ENCODE assay signal across 8 mouse cellular contexts in genomic region chr3:89182531-89183057, GRCm38 (mm10). TPM values are rescaled to one million over a fixed set of nuclear protein-coding genes. Genes with fewer than 3 reads are reported as not detected.
DNase-seq lines count a peak whose midpoint lies in the region; ATAC-seq and TF ChIP-seq lines count a peak whose summit lies in the region.

No protein-coding gene starts in this region.

- H3K9ac ChIP-seq in embryonic facial prominence, embryonic 13.5 days: peak overlapping the region; percentile 88
- H3K9ac ChIP-seq in limb, embryonic 11.5 days (ENCODE audit: low read length): peak overlapping the region; percentile 84
- H3K9ac ChIP-seq in neural tube, embryonic 14.5 days (replicated peaks; ENCODE audit: low read depth, low read length): peak overlapping the region; percentile 71

- 48% methylated on average over 7 of the region's 7 CpGs for WGBS in embryonic facial prominence, embryonic 13.5 days
- WGBS in limb, embryonic 11.5 days: 44% methylated on average over 7 of the region's 7 CpGs
- 49% methylated on average over 7 of the region's 7 CpGs for WGBS in neural tube, embryonic 14.5 days

- TF ChIP-seq CTCF in left cerebral cortex, adult 2 months (IDR thresholded peaks at IDR 0.05): no peak

- H3K36me3 ChIP-seq in embryonic facial prominence, embryonic 13.5 days: peaks cover 52% of the 10 kb centered on the region
- H3K36me3 ChIP-seq in limb, embryonic 11.5 days (ENCODE audit: control insufficient read depth, insufficient read depth, low read length): peaks cover 22% of the 10 kb centered on the region
- peaks cover 28% of the 10 kb centered on the region for H3K36me3 ChIP-seq in neural tube, embryonic 14.5 days (ENCODE audit: control insufficient read depth, insufficient read depth, low read length)

- ATAC-seq in embryonic facial prominence, embryonic 13.5 days (ENCODE audit: insufficient number of reproducible peaks, insufficient read depth, low FRiP score, low TSS enrichment, low read depth): no peak
- peak; percentile 7; the same call in 1 of the 2 replicates for ATAC-seq in limb, embryonic 11.5 days (ENCODE audit: insufficient number of reproducible peaks, low FRiP score, low TSS enrichment, low read depth)
- ATAC-seq in neural tube, embryonic 14.5 days (ENCODE audit: low read depth): peak; percentile 2; the same call in 1 of the 2 replicates
- ATAC-seq in erythroid progenitor cell, adult 5-6 weeks (replicated peaks; ENCODE audit: low FRiP score, poor library complexity, severe bottlenecking): no peak

- H3K4me1 ChIP-seq in embryonic facial prominence, embryonic 13.5 days: peaks cover 47% of the 10 kb centered on the region
- H3K4me1 ChIP-seq in limb, embryonic 11.5 days (ENCODE audit: control insufficient read depth, insufficient read depth, low read length): peaks cover 30% of the 10 kb centered on the region
- peaks cover 31% of the 10 kb centered on the region for H3K4me1 ChIP-seq in neural tube, embryonic 14.5 days (ENCODE audit: control insufficient read depth, insufficient read depth, low read length)

- H3K4me2 ChIP-seq in embryonic facial prominence, embryonic 13.5 days: peak overlapping the region; percentile 92
- H3K4me2 ChIP-seq in limb, embryonic 11.5 days (ENCODE audit: low read depth, severe bottlenecking): peak overlapping the region; percentile 96; the same call in 1 of the 2 replicates
- H3K4me2 ChIP-seq in neural tube, embryonic 14.5 days (ENCODE audit: low read depth, low read length): peak overlapping the region; percentile 99

- H3K27me3 ChIP-seq in embryonic facial prominence, embryonic 13.5 days: no peaks in the 10 kb centered on the region
- H3K27me3 ChIP-seq in limb, embryonic 11.5 days (ENCODE audit: control insufficient read depth, insufficient read depth, low read length): no peaks in the 10 kb centered on the region
- H3K27me3 ChIP-seq in neural tube, embryonic 14.5 days (ENCODE audit: control insufficient read depth, insufficient read depth, low read length): no peaks in the 10 kb centered on the region

- peak overlapping the region; percentile 98 for H3K27ac ChIP-seq in left cerebral cortex, adult 2 months
- peak overlapping the region; percentile 87; the same call in 1 of the 2 replicates for H3K27ac ChIP-seq in embryonic facial prominence, embryonic 13.5 days
- no peak overlapping the region; the same call in 1 of the 2 replicates for H3K27ac ChIP-seq in limb, embryonic 11.5 days (replicated peaks; ENCODE audit: low read depth, low read length)
- peak overlapping the region; percentile 91 for H3K27ac ChIP-seq in neural tube, embryonic 14.5 days (ENCODE audit: low read depth, low read length)

- intact Hi-C loops in left cerebral cortex, adult 2 months (cut with DNase I): no loop called here
- intact Hi-C loops in left cerebral cortex, postnatal 25 days (cut with DNase I): no loop called here

- DNase-seq in left cerebral cortex, adult 2 months (ENCODE audit: extremely low spot score in 1 of 2, low spot score in 2 of 2): no peak
- DNase-seq in left cerebral cortex, postnatal 25 days (ENCODE audit: low spot score in 2 of 2): no peak
- no peak for DNase-seq in limb, embryonic 11.5 days (ENCODE audit: low spot score)
- DNase-seq in T-cell, adult 2 months (ENCODE audit: low spot score): no peak
- no peak for DNase-seq in right cerebral cortex, postnatal 4 days

- peak overlapping the region; percentile 92 for H3K4me3 ChIP-seq in left cerebral cortex, adult 2 months
- H3K4me3 ChIP-seq in embryonic facial prominence, embryonic 13.5 days: peak overlapping the region; percentile 69
- peak overlapping the region; percentile 66; the same call in 1 of the 2 replicates for H3K4me3 ChIP-seq in limb, embryonic 11.5 days (ENCODE audit: low read depth, low read length)
- H3K4me3 ChIP-seq in neural tube, embryonic 14.5 days (ENCODE audit: low read depth, low read length): peak overlapping the region; percentile 45

- H3K9me3 ChIP-seq in embryonic facial prominence, embryonic 13.5 days: no peaks in the 10 kb centered on the region
- H3K9me3 ChIP-seq in limb, embryonic 11.5 days (ENCODE audit: control insufficient read depth, low read length): no peaks in the 10 kb centered on the region
- H3K9me3 ChIP-seq in neural tube, embryonic 14.5 days (ENCODE audit: control insufficient read depth, low read length): no peaks in the 10 kb centered on the region

RNA-seq across cellular contexts. Expression of gene Fam189b, which starts 0.3 kb away (rescaled TPM):
- 10 to 100 TPM; 56.9 to 60.4 TPM for total RNA-seq in left cerebral cortex, adult 2 months (2021)
- total RNA-seq in left cerebral cortex, postnatal 25 days (2021): 10 to 100 TPM; 61.6 to 64.9 TPM
- 31.5 and 32.6 TPM in 2 replicates for polyA plus RNA-seq in embryonic facial prominence, embryonic 13.5 days (2015; fragmentation: Nextera tagmentation; extraction: Ambion mirVana)
- 24.0 and 27.1 TPM in 2 replicates for polyA plus RNA-seq in limb, embryonic 11.5 days (2014; fragmentation: Nextera tagmentation; extraction: Ambion mirVana)
- 38.5 and 41.7 TPM in 2 replicates for polyA plus RNA-seq in neural tube, embryonic 14.5 days (2014; fragmentation: Nextera tagmentation; extraction: Ambion mirVana)
- 5.0 and 5.4 TPM in 2 replicates for total RNA-seq in erythroid progenitor cell, adult 5-6 weeks (2015; ENCODE audit: low replicate concordance)
- total RNA-seq in erythroid progenitor cell, adult 5-6 weeks (2017; ENCODE audit: low replicate concordance): 2.6 TPM in 1 of 2 replicates, not detected in the other

RNA-seq across cellular contexts. Expression of gene Scamp3, which starts 5.3 kb away (rescaled TPM):
- 10 to 100 TPM; 64.0 to 64.7 TPM for total RNA-seq in left cerebral cortex, adult 2 months (2021)
- 10 to 100 TPM; 67.1 to 70.2 TPM for total RNA-seq in left cerebral cortex, postnatal 25 days (2021)
- polyA plus RNA-seq in embryonic facial prominence, embryonic 13.5 days (2015; fragmentation: Nextera tagmentation; extraction: Ambion mirVana): 115 and 125 TPM in 2 replicates
- 107 and 110 TPM in 2 replicates for polyA plus RNA-seq in limb, embryonic 11.5 days (2014; fragmentation: Nextera tagmentation; extraction: Ambion mirVana)
- 126 and 153 TPM in 2 replicates for polyA plus RNA-seq in neural tube, embryonic 14.5 days (2014; fragmentation: Nextera tagmentation; extraction: Ambion mirVana)
- total RNA-seq in erythroid progenitor cell, adult 5-6 weeks (2015; ENCODE audit: low replicate concordance): 19.3 and 33.9 TPM in 2 replicates
- total RNA-seq in erythroid progenitor cell, adult 5-6 weeks (2017; ENCODE audit: low replicate concordance): 3.6 and 8.0 TPM in 2 replicates

RNA-seq across cellular contexts. Expression of gene Clk2, which starts 18.0 kb away (rescaled TPM):
- total RNA-seq in left cerebral cortex, adult 2 months (2021): 10 to 100 TPM; 45.6 to 46.3 TPM
- 10 to 100 TPM; 39.0 to 46.6 TPM for total RNA-seq in left cerebral cortex, postnatal 25 days (2021)
- 39.9 and 41.8 TPM in 2 replicates for polyA plus RNA-seq in embryonic facial prominence, embryonic 13.5 days (2015; fragmentation: Nextera tagmentation; extraction: Ambion mirVana)
- 34.8 and 35.2 TPM in 2 replicates for polyA plus RNA-seq in limb, embryonic 11.5 days (2014; fragmentation: Nextera tagmentation; extraction: Ambion mirVana)
- 17.5 and 19.6 TPM in 2 replicates for polyA plus RNA-seq in neural tube, embryonic 14.5 days (2014; fragmentation: Nextera tagmentation; extraction: Ambion mirVana)
- 42.5 and 52.8 TPM in 2 replicates for total RNA-seq in erythroid progenitor cell, adult 5-6 weeks (2015; ENCODE audit: low replicate concordance)
- 41.1 and 50.4 TPM in 2 replicates for total RNA-seq in erythroid progenitor cell, adult 5-6 weeks (2017; ENCODE audit: low replicate concordance)

RNA-seq across cellular contexts. Expression of gene Gba, which starts 20.1 kb away (rescaled TPM):
- 10 to 100 TPM; 64.9 to 66.8 TPM for total RNA-seq in left cerebral cortex, adult 2 months (2021)
- 10 to 100 TPM; 66.5 to 67.7 TPM for total RNA-seq in left cerebral cortex, postnatal 25 days (2021)
- polyA plus RNA-seq in embryonic facial prominence, embryonic 13.5 days (2015; fragmentation: Nextera tagmentation; extraction: Ambion mirVana): 34.7 TPM in 2 replicates
- 30.7 and 33.1 TPM in 2 replicates for polyA plus RNA-seq in limb, embryonic 11.5 days (2014; fragmentation: Nextera tagmentation; extraction: Ambion mirVana)
- polyA plus RNA-seq in neural tube, embryonic 14.5 days (2014; fragmentation: Nextera tagmentation; extraction: Ambion mirVana): 41.5 and 49.7 TPM in 2 replicates
- 27.4 and 36.5 TPM in 2 replicates for total RNA-seq in erythroid progenitor cell, adult 5-6 weeks (2015; ENCODE audit: low replicate concordance)
- 16.8 and 18.1 TPM in 2 replicates for total RNA-seq in erythroid progenitor cell, adult 5-6 weeks (2017; ENCODE audit: low replicate concordance)

RNA-seq across cellular contexts. Expression of gene Hcn3, which starts 22.6 kb away (rescaled TPM):
- total RNA-seq in left cerebral cortex, adult 2 months (2021): 10 to 100 TPM; 14.9 to 20.9 TPM
- total RNA-seq in left cerebral cortex, postnatal 25 days (2021): 10 to 100 TPM; 16.0 to 18.7 TPM
- 3.6 and 4.3 TPM in 2 replicates for polyA plus RNA-seq in embryonic facial prominence, embryonic 13.5 days (2015; fragmentation: Nextera tagmentation; extraction: Ambion mirVana)
- polyA plus RNA-seq in limb, embryonic 11.5 days (2014; fragmentation: Nextera tagmentation; extraction: Ambion mirVana): 1.0 and 1.1 TPM in 2 replicates
- polyA plus RNA-seq in neural tube, embryonic 14.5 days (2014; fragmentation: Nextera tagmentation; extraction: Ambion mirVana): 25.4 and 28.7 TPM in 2 replicates
- not detected in 2 replicates for total RNA-seq in erythroid progenitor cell, adult 5-6 weeks (2015; ENCODE audit: low replicate concordance)
- 3.3 TPM in 1 of 2 replicates, not detected in the other for total RNA-seq in erythroid progenitor cell, adult 5-6 weeks (2017; ENCODE audit: low replicate concordance)

Comparison
In these comparisons a context has a peak if more than half of its experiments do, and no peak if none do; other contexts are left out.
1. ATAC-seq: peak in limb, embryonic 11.5 days (single experiment) and neural tube, embryonic 14.5 days (single experiment); none in embryonic facial prominence, embryonic 13.5 days (single experiment) and erythroid progenitor cell, adult 5-6 weeks (single experiment).
2. RNA of gene Fam189b, which starts 0.3 kb away (total RNA-seq): 61.6 to 64.9 TPM in left cerebral cortex, postnatal 25 days and 56.9 to 60.4 TPM in left cerebral cortex, adult 2 months; 2.6 to 5.4 TPM in erythroid progenitor cell, adult 5-6 weeks; every median in the first group is over 4 times any median in the second.
3. Peak in every context shown above with its lines, with median percentiles within 50 percentile points of each other: H3K4me3 ChIP-seq, H3K4me2 ChIP-seq and H3K9ac ChIP-seq.